Mouse (Mus musculus): ENCODE results near the gene Car9.

- no peak for TF ChIP-seq EP300 (IDR thresholded peaks at IDR 0.05; ENCODE audit: low read depth in 1 of 2, low read length in 2 of 2)
- no peak for TF ChIP-seq TAL1 (IDR thresholded peaks at IDR 0.05; ENCODE audit: low read length)
- TF ChIP-seq POLR2AphosphoS2 (IDR thresholded peaks at IDR 0.05; ENCODE audit: low read length): no peak
These were observed 47.1 kb downstream of the Car9 start for GRCm38 (mm10) chr4:43553891-43554290.
